Mouse (Mus musculus) left cerebral cortex, adult 2 months (tissue): ENCODE measurements around the gene Psmb7. TPM values are rescaled to one million over a fixed set of nuclear protein-coding genes. Genes with fewer than 3 reads are reported as not detected.

ENCODE experiments used
- DNase-seq, 2 experiments: peaks; one replicate each; pipeline ENCODE4 v3.0.0; 2021 to 2022; ENCODE audit warnings: low spot score in 2 of 2, mixed read lengths in 1 of 2; ENCODE audit errors: extremely low spot score in 1 of 2
- H3K27ac ChIP-seq: fragments of 200-600 bp; 2 replicates; pipeline ENCODE4 v1.8.1; 2022
- H3K4me3 ChIP-seq: fragments of 200-600 bp; 2 replicates; pipeline ENCODE4 v1.8.1; 2022
- CTCF ChIP-seq: fragments of 200-600 bp; IDR thresholded peaks from 2 replicates; pipeline ENCODE4 v1.8.1; 2022; ENCODE audit warnings: antibody characterized with exemption, mild to moderate bottlenecking, moderate library complexity
- intact Hi-C: fragments of 180-260 bp; cut with DNase I; formaldehyde crosslinking; loops from one replicate; pipeline ENCODE4 v1.15.1; 2025
- total RNA-seq, 2 experiments: library from RNA; stranded (reverse); gene quantifications; 2 replicates each; pipeline ENCODE4 v1.2.3; 2021

Psmb7 gene
- total RNA-seq, 2 experiments from 2014 or later: 168 to 203 TPM

DNA sequence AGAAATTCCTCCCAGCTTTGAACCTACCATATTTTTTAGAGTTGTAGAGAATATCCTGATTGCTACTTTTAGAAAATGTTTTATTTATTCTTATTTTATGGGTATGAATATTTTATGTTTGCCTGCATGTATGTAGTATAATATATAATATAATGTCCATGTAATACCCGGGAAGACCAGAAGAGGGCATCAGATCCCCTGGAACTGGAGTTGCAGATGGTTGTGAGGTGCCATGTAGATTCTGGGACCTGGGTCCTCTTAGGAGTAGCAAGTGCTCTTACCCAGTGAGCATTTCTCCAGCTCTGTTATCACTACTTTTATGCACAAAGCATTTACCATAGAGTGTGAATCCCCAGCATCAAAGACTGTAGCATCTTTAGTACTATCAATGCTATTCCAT is 17.5 kb upstream of the Psmb7 start:
- DNase-seq: no peak
- intact Hi-C loops: loop anchor here (5.0 kb wide), 1 partner anchor 76 kb away; no protein-coding TSS in a partner anchor
- peak; percentile 58 for TF ChIP-seq CTCF
- Histone ChIP-seq H3K4me3 (no peak overlapping the region), H3K27ac (no peak overlapping the region)

DNA sequence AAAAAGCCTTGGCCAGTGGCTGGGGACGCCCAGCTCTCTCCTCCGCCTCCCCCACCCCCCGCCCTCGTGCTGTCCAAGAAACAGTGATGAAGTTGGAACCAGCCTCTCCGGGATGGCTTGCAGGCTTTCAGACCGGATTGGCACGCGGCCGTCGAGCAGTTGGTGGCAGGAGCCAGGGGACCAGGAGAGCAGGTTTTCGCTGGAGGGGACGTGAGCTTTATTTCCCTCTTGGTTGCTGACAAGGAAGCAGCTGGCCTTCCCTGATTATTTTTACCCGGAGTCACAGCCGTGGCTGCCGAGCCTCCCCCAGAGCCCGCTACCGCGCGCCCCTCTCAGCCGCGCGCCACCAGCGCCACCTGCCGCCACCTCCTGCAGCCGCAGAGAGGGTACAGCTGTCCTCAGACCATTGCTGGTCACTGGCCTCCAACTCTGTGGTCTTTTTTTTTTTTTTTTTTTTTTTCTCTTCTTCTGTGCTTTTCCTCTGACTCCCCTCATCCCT is 14.5 kb upstream of the Psmb7 start:
- no peak overlapping the region for H3K27ac ChIP-seq
- intact Hi-C loops: loop anchor here (1.0 to 5.0 kb wide), 3 partner anchors 14 to 841 kb away; partner anchors contain the start of gene Psmb7
- peak; percentile 85 for TF ChIP-seq CTCF
- DNase-seq: peak; percentile 75 to 85
- H3K4me3 ChIP-seq: peak overlapping the region; percentile 45

DNA sequence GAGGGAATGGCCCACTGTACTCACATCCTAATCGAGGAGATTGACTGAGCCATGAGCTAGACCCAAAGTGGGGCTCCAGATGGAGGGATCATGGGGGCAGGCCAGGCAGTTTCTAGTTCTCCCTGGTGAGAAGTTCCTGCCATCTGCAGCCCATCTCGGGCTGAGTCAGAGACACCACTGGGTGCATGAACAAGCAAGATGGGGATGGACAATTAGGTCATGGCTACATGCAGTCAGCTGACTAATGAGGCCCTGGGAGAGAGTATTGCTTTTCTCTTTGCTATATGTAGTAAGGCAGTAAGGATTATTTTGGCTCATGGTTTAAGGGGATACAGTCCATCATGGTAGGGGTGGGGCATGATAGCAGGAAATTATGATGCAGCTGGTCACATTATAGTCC is 9.8 kb upstream of the Psmb7 start:
- H3K4me3 ChIP-seq: no peak overlapping the region
- H3K27ac ChIP-seq: no peak overlapping the region
- DNase-seq: no peak
- no peak for TF ChIP-seq CTCF
- intact Hi-C loops: no loop called here

DNA sequence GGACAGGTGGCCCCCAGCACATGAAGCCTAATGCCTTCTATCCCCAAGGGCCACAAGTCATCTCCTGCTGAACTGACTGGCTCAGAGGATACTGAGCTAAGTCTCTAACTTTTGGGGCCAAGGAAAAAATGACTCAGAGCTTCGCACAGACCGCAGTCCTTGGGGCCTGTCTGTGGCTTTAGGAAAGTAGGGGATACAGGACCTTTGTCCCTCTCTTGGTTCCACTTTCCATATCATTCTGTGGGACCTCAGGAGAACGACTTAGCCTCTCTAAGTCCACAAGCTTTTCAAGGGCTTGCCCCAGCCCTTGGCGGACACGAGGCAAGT is 9.4 kb upstream of the Psmb7 start:
- intact Hi-C loops: no loop called here
- no peak for DNase-seq

DNA sequence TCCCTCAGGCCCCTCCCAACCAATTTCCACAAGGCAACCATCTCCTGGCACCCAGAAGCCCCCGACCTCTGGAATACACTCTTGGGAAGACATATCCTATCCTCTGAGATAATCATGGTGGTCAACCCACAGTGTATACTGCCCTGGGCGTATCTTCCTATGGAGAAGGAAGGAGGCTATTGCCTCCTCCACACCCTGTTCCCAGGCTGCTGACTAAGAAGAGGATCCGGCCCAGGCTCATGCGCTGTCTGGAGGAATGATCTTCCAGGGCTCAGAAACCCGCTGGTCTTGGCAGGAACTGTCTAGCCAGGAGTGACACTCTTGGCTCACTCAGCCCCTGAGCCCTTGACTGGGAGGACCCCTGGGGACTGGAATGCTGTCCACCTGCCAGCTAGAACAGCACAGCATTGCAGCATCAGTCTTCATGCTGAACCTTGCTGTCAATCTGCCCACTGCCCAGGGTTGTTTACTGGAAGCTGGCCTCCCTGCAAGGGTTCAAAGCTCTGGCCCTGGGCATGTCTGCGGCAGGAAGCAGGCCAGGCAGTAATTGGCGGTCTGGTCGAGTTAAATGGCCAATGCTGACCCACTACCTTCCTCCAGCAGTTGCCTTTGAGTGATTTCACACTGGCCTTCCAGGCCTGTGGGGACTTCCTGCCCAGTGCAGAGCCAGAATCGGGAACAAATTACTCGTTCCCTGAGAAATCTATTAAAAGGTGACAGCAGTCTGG is 8.8 kb upstream of the Psmb7 start:
- Histone ChIP-seq H3K4me3 (no peak overlapping the region), H3K27ac (no peak overlapping the region)
- no peak for DNase-seq
- intact Hi-C loops: no loop called here
- no peak for TF ChIP-seq CTCF

More for the DNA sequence above, 9.4 kb upstream of the Psmb7 start:
- no peak overlapping the region for H3K4me3 ChIP-seq
- H3K27ac ChIP-seq: no peak overlapping the region
- TF ChIP-seq CTCF: no peak

DNA sequence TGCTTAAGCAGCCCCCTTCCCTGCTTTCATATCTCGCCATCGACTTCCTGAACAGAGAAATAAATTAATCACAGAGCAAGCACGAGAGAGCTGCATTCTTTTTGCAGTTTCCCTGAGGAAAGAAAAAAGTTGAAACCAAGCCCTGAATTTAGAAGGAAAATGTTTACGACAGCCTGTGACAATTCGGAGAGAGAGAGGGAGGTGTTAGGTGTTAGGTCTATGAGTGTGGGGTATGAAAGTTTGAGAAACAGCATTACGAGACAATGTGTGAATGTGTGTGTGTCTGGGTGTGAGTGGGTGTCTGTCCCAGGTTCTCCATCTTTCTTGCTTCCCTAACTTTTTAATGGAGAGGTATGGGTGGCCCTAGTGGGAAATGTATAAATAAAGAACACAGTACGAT is 8.2 kb upstream of the Psmb7 start:
- Histone ChIP-seq H3K4me3 (no peak overlapping the region), H3K27ac (no peak overlapping the region)
- no peak for DNase-seq
- TF ChIP-seq CTCF: no peak
- intact Hi-C loops: no loop called here

DNA sequence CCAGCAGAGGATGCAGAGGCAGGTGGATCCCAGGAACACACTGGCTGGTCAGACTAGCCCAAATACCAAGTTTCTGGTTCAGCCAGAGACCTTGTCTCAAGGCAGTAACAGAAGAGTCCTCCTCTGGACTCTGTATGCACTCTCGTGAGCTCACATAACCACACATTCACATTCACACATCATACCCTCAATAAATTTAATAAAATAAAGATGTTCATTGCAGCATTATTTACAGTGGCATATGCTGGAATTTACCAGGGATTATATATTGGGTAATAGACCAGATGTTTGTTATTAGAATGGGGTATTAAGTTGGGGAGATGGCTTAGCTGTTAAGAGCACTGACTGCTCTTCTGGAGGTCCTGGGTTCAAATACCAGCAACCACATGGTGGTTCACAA is 6.5 kb upstream of the Psmb7 start:
- H3K4me3 ChIP-seq: no peak overlapping the region
- no peak for DNase-seq
- no peak overlapping the region for H3K27ac ChIP-seq
- intact Hi-C loops: no loop called here
- TF ChIP-seq CTCF: no peak

DNA sequence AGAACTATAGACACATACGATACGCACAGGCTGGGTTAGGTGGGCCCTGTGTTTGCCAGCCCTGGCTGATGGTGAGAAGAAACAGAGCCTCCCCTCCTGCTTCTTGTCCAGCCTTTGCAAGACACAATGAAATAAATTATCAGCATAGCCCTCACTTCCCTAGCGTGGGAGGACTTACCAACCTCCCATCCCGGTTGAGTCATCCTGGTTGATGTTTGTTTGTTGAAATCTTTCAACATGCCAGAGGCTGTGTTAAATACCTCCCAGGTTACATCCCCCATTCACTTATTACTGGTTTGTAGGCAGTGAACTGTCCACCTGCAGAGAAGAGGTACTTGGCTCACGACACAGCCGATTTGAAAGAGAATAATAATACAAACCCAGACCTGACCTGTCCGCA is 3.8 kb upstream of the Psmb7 start:
- Histone ChIP-seq H3K4me3 (no peak overlapping the region), H3K27ac (peak overlapping the region; percentile 45)
- DNase-seq: no peak
- intact Hi-C loops: loop anchor here (10.0 kb wide), 1 partner anchor 217 kb away; no protein-coding TSS in a partner anchor
- no peak for TF ChIP-seq CTCF

DNA sequence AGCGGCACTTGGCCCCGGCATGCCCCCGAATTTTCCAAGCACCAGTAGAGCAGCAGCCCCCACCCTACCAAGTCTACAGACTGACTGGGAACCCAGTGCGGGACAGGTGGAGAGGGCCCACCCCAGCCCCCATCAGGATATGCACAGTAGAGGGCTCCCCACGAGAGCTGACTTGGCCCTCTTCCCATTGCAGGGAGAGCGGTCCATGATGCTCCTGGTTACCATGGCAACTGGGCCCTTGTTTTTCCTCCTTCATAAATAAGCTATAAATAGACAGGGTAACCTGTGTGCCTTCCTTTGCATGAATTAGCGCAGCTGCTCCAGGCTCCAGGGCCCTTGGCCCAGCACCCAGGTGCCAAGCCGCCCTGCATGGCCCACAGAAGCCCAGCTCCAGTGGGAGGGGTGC is 3.3 kb upstream of the Psmb7 start:
- no peak overlapping the region for H3K4me3 ChIP-seq
- peak; percentile 38 to 69 for DNase-seq
- peak overlapping the region; percentile 45 for H3K27ac ChIP-seq
- intact Hi-C loops: loop anchor here (10.0 kb wide), 1 partner anchor 218 kb away; no protein-coding TSS in a partner anchor
- no peak for TF ChIP-seq CTCF

DNA sequence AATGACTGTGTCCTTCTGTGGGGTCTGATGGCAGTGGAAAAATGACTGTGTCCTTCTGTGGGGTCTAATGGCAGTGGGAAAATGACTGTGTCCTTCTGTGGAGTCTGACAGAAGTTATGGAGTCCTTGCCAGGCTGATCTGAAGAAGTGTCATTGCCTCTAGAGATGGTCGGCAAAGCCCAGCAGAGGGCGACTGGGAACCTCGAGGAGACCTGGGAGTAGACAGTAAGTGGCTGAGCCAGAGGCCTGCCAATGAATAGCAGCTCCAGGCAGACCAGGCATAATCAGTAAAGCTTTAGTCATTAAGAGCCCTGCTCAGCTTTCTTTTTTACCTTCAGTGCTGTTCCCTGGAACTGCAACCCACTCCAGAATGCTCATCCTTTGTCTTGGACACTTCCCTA is 2.0 kb upstream of the Psmb7 start:
- TF ChIP-seq CTCF: peak; percentile 71
- no peak overlapping the region for H3K27ac ChIP-seq
- no peak overlapping the region for H3K4me3 ChIP-seq
- peak; percentile 68 to 69 for DNase-seq
- intact Hi-C loops: loop anchor here (2.0 to 10.0 kb wide), 2 partner anchors 13 to 219 kb away; no protein-coding TSS in a partner anchor

DNA sequence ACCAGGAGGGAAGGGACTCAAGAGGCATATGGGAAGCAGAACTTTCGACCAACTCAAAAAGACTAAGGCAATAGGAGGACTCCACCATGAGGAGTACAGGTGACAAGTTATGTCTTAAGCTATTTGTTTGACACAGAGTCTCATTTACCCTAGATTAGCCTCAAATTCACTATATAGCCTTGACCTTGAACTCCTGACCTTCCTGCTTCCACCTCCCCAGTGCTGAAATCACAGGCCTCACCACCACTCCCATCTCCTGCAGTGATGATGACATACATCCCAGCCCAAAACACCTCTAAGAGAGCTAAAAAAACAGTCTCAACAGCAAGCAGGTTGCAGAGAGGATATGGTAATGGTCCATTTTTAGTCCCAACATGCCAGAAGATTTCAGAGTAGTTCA is 2.1 kb downstream of the Psmb7 start:
- Histone ChIP-seq H3K27ac (no peak overlapping the region), H3K4me3 (no peak overlapping the region)
- DNase-seq: no peak
- TF ChIP-seq CTCF: no peak
- intact Hi-C loops: loop anchor here (2.0 to 10.0 kb wide), 2 partner anchors 97 to 223 kb away; no protein-coding TSS in a partner anchor

DNA sequence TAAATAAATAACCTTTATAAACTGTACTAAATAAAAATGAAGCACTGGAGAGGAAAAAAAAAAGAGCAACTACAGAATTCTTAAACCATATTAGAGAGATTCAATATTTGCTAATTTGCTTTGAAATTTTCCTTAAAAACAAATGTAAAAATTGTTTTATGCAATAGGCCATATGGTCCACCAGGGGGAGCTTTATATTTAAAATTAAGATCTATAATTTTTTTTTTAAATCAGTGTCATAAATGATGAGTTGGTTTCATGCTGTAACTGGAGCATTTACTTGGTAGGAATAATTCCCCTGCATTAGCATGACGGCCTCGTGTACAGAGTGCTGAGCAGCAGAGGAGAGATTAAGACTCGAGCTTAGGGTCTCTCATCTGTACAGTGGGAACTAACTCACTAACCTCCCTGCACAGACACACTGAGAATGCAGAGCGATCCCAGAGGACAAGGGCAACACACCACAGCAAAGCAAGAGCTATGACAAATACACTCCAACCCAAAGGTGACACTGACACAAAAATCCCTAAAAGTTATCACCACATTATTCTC is 6.1 kb downstream of the Psmb7 start:
- intact Hi-C loops: no loop called here
- DNase-seq: no peak
- TF ChIP-seq CTCF: peak; percentile 78
- H3K27ac ChIP-seq: no peak overlapping the region
- no peak overlapping the region for H3K4me3 ChIP-seq
